Mouse (Mus musculus) mouse embryonic stem cell (cell line): ENCODE measurements around the gene Fkbp8.

Experiments
- in situ Hi-C, 2 experiments: fragments of 300-500 bp; cut with MboI; formaldehyde crosslinking; loops; 1 replicate in 1 of 2; 3 replicates in 1 of 2; pipeline ENCODE4 v1.14.3; 2019 to 2020; ENCODE audit warnings: low sequenced_read_pairs in 2 of 2, low pct_unique_long_range_greater_than_20kb in 1 of 2, mixed read lengths in 1 of 2; ENCODE audit not compliant: unreplicated experiment in 1 of 2

Gene Fkbp8

DNA sequence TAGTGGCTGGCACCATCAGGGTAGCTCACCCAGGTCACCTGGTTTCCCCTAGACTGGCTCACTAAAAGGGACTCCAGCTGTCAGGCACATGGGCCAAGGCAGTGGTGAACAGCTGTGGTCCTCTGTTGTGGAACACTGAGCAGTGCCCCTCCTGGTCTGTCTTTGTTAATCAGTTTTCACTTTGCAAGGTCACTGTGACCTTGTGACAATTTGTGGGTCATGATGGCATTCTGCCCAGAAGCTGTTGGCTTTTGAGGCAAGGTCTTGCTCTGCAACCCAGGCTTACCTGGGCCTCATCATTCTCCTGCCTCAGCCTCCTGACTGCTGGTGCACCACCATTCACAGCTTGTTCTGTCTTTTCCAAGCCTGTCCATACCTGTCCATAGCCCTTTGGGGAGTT is 42.8 kb downstream of the Fkbp8 start:
- in situ Hi-C loops: no loop called here

- in situ Hi-C loops: no loop called here
These were observed 43.5 kb downstream of the Fkbp8 start for GRCm38 (mm10) chr8:70570990-70571389.

DNA sequence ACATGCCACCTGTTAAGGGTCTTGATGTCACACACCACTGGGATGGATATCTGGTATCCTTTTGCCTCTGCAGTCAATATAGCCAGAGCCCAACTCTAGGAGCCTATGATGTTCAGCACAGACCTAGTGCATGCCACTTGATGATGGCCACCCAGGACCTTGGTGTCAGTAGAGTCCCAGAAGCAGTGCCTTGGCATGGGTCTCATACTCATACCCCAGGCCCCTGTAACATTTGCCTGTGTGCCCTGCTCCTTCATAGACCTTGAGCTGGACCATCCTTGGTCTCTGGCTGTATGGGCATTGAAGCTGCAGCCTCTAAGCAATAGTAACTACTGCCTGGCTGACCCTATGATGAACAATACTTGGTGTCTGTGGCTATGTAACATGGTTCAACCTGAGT is 46.8 kb downstream of the Fkbp8 start:
- in situ Hi-C loops: no loop called here

GRCm38 (mm10) chr8:70574915-70575314 is 47.4 kb downstream of the Fkbp8 start:
- in situ Hi-C loops: no loop called here

DNA sequence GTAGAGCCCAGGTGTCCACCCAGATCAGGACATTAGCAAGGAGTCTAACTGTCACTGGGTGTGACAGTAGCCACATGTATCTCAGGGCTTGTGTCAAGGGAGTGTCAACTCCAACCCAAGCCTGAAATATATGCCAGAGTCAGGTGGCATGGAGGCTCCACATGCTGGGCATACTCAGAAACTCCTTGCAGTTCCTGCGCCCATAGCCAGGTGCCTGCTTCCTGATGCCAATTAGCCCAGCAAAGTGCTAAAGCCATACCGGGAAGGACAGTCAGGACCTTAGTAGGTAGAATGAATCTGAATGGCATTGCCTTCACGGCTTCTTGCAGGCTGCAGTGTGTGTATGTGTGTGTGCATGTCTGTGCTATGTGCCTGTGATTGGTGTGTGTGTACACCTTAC is 49.7 kb downstream of the Fkbp8 start:
- in situ Hi-C loops: no loop called here

GRCm38 (mm10) chr8:70583476-70584387 is 56.2 kb downstream of the Fkbp8 start:
- in situ Hi-C loops: no loop called here

GRCm38 (mm10) chr8:70584606-70585257 is 57.2 kb downstream of the Fkbp8 start:
- in situ Hi-C loops: no loop called here
